Mouse (Mus musculus) embryonic facial prominence, embryonic 14.5 days (tissue): ENCODE measurements at regions not wholly inside any gene's neighbourhood (a gene's known extent, or its start where the extent isn't known, plus 50 kb on each side); places are given as distances from the start of the nearest gene placed in this dataset.

ENCODE experiments used
- ATAC-seq: fragments of 200-750 bp; cut with Nextera tagmentation; 2 replicates; pipeline ENCODE4 v1.8.0; 2017; ENCODE audit warnings: low read depth, moderate number of reproducible peaks, moderate TSS enrichment
- DNase-seq: peaks from one replicate; pipeline ENCODE4 v3.0.0-alpha.2; 2015; ENCODE audit warnings: low spot score
- H3K27ac ChIP-seq: fragments of 300-500 bp; sonication (generic); replicated peaks from 2 replicates; pipeline ENCODE4 v1.5.1; 2014; ENCODE audit warnings: low read depth, mild to moderate bottlenecking, low read length, moderate library complexity
- H3K27me3 ChIP-seq: fragments of 300-500 bp; sonication (generic); replicated peaks from 2 replicates; pipeline ENCODE4 v1.6.1; 2014; ENCODE audit warnings: low read length; ENCODE audit not compliant: control insufficient read depth, insufficient read depth
- H3K36me3 ChIP-seq: fragments of 300-500 bp; sonication (generic); 2 replicates; pipeline ENCODE4 v1.6.1; 2014; ENCODE audit warnings: low read length, mixed read lengths; ENCODE audit not compliant: control insufficient read depth, insufficient read depth
- H3K4me1 ChIP-seq: fragments of 300-500 bp; sonication (generic); 2 replicates; pipeline ENCODE4 v1.6.1; 2014; ENCODE audit warnings: antibody characterized with exemption, low read length; ENCODE audit not compliant: control insufficient read depth, insufficient read depth
- H3K4me2 ChIP-seq: fragments of 300-500 bp; sonication (generic); 2 replicates; pipeline ENCODE4 v1.6.1; 2014; ENCODE audit warnings: low read depth, mild to moderate bottlenecking, low read length, moderate library complexity, mixed read lengths
- H3K4me3 ChIP-seq: fragments of 300-500 bp; sonication (generic); 2 replicates; pipeline ENCODE4 v1.5.1; 2014; ENCODE audit warnings: low read depth, mild to moderate bottlenecking, low read length
- H3K9ac ChIP-seq: fragments of 300-500 bp; sonication (generic); 2 replicates; pipeline ENCODE4 v1.6.1; 2014; ENCODE audit warnings: low read depth, mild to moderate bottlenecking, low read length, moderate library complexity, mixed read lengths
- H3K9me3 ChIP-seq: fragments of 300-500 bp; sonication (generic); 2 replicates; pipeline ENCODE4 v1.6.1; 2016; ENCODE audit warnings: low read length; ENCODE audit not compliant: control insufficient read depth
- WGBS: fragments of 180-500 bp; shearing (Covaris S2); extraction: QIAGEN DNeasy Blood & Tissue Kit; methylation state at CpG from one replicate; pipeline ENCODE4 v1.1.7; 2014; 5-methylcytosine and 5-hydroxymethylcytosine counted together

DNA sequence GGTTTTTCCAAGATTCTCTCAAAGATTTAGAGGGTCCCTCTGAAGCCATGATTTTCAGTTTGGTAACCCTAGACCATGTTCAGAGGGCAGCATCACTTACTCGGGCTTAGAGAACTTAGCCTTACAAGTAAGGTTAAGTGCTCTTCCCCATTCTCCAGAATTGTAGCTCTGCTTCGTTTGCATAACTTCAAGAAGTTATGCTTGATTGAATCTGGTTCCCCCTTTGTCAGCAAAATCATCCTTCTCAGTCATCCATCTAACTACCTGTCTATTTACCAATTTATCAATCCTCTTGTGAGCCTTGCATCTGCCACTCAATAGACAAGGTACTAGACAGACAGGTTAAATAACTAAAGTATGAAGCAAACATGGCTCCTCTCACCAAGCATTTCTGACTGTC is 856.1 kb upstream of the Cited2 start:
- ATAC-seq = no peak

DNA sequence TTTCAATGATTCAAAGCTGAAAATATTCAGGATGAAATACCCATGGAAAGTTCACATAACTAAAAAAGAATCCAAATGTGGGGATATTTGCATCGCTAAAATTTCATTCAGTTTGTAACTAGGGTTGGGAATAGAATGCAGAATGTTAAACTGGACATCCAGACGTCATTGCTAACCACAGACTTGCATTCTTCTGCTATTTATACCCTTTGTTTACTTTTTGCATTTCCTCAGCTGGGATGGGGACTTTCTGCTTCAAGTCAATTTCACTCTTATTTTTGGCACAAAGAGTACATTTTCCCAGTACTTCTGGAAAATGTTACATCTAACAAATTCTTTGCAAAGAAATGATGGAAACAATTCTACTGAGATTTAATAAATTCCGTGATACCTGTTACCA is 848.9 kb upstream of the Cited2 start:
- Histone ChIP-seq H3K9me3 (no peaks in the 10 kb centered on the region), H3K36me3 (no peaks in the 10 kb centered on the region), H3K27me3 (no peaks in the 10 kb centered on the region), H3K4me3 (no peak overlapping the region), H3K27ac (no peak overlapping the region), H3K9ac (no peak overlapping the region), H3K4me2 (no peak overlapping the region), H3K4me1 (no peaks in the 10 kb centered on the region)
- peak; percentile 57 for DNase-seq
- WGBS = 42% methylated on average over 3 of the region's 3 CpGs
- no peak for ATAC-seq

More for the DNA sequence above, 856.1 kb upstream of the Cited2 start:
- Histone ChIP-seq H3K27ac (no peak overlapping the region), H3K9me3 (no peaks in the 10 kb centered on the region), H3K27me3 (no peaks in the 10 kb centered on the region), H3K36me3 (no peaks in the 10 kb centered on the region), H3K4me1 (no peaks in the 10 kb centered on the region), H3K4me3 (no peak overlapping the region), H3K9ac (no peak overlapping the region), H3K4me2 (no peak overlapping the region)
- no peak for DNase-seq
- 61% methylated on average over 2 of the region's 2 CpGs for WGBS

DNA sequence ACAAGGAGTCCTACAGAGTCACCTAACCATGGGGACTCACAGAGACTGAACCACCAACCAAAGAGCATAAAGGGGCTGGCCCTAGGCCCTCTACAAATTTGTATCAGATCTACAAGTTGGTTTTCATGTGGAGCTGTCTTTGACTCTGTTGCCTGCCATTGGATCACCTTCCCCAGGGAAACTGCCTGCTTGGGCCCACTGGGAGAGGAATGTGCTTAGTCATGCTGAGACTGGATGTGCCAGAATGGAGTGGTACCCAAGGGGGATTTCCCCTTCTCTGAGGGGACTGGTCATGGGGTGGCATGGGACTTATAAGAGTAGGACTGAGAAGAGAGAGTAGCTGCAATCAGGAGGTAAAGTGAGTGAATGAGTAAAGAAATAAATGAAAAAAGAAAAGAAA is 844.8 kb upstream of the Cited2 start:
- no peak for DNase-seq
- no peaks in the 10 kb centered on the region for H3K9me3 ChIP-seq
- H3K4me1 ChIP-seq = no peaks in the 10 kb centered on the region
- no peak overlapping the region for H3K4me2 ChIP-seq
- ATAC-seq = no peak
- no peaks in the 10 kb centered on the region for H3K36me3 ChIP-seq
- no peaks in the 10 kb centered on the region for H3K27me3 ChIP-seq
- no peak overlapping the region for H3K4me3 ChIP-seq
- no peak overlapping the region for H3K27ac ChIP-seq
- H3K9ac ChIP-seq = no peak overlapping the region

DNA sequence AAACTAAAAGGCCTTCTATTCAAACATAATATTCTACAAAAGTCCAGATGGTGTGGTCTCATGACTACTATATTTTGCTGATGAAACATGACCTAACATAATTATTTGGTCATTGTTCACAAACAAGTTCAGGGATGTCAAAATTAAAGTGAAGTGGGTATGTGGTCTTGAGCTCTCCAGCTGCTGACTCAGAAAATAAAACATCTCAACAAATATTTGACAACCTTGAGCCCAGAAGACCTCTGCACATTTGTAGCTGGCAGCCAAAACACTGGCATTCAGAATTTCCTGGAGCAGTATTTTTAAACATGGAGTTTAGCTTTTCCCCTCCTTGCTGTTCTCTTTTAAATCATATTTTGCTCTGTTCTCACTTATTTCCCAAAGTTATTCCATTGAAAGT is 829.7 kb upstream of the Cited2 start:
- H3K27ac ChIP-seq = no peak overlapping the region
- no peaks in the 10 kb centered on the region for H3K4me1 ChIP-seq
- DNase-seq = no peak
- no peak overlapping the region for H3K4me2 ChIP-seq
- H3K4me3 ChIP-seq = no peak overlapping the region
- ATAC-seq = no peak
- no peaks in the 10 kb centered on the region for H3K9me3 ChIP-seq
- H3K27me3 ChIP-seq = no peaks in the 10 kb centered on the region
- no peaks in the 10 kb centered on the region for H3K36me3 ChIP-seq
- no peak overlapping the region for H3K9ac ChIP-seq

DNA sequence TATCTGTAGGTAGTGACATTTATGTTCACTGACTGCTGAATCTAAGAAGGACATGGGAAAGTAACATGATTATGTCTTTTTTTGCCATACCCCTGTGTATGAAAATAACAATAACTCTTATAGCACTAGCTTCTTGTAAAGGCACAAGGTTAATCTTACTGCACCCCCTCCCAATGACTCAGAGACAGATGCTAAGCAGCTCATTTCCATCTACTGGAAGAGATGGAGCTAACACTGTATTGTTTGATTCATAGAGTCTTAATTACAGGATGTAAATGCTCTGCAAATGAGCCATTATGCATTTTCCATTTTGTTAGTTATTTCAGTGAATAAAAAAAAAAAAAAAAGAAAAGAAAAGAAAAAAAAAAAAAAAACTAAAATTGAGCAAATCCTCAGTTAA is 827.7 kb upstream of the Cited2 start:
- DNase-seq = no peak
- Histone ChIP-seq H3K9ac (no peak overlapping the region), H3K36me3 (no peaks in the 10 kb centered on the region), H3K9me3 (no peaks in the 10 kb centered on the region), H3K27ac (no peak overlapping the region), H3K27me3 (no peaks in the 10 kb centered on the region), H3K4me2 (no peak overlapping the region), H3K4me3 (no peak overlapping the region), H3K4me1 (no peaks in the 10 kb centered on the region)
- no peak for ATAC-seq

DNA sequence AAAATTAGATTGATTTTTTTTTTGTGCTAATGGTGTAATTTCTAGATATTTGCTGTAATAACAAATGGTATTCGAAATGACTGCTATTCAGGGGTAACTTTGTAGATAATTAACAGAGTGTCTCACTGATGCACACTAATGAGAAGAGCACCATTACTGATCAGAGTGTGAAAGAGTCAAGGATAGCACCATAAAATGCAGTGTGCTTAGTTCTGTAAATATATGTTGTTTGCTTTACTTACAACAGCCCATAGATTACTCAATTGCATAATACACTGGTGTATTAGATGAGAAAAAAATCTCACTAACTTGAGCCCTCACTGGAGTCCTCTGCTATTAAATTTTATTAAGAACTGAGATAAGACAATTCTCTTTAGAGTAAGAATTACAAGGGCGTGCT is 800.1 kb upstream of the Cited2 start:
- no peaks in the 10 kb centered on the region for H3K9me3 ChIP-seq
- WGBS = 82% methylated on average over 2 of the region's 2 CpGs

DNA sequence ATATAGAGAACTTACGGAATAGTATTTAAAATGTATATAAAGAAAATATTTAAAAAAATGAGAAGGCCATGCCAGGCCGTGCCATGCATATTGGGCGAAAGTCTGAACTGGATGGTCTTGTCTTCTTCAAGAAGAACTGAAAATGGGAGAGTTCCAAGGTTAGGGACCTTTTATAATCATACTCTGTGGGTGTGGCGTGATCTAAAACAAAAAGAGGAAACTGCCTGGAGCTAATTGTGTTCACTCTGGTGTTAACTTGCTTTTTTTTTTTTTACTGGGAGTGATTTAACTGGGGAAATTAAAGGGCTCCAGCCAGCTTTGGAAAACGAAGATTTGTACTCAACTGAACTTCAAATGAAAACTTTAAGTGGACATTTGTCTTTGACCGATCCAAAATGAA is 799.2 kb upstream of the Cited2 start:
- no peak for ATAC-seq
- 79% methylated on average over 6 of the region's 6 CpGs for WGBS

More for the DNA sequence above, 800.1 kb upstream of the Cited2 start:
- no peaks in the 10 kb centered on the region for H3K4me1 ChIP-seq
- H3K4me3 ChIP-seq = no peak overlapping the region
- DNase-seq (no peak), ATAC-seq (no peak)
- H3K27ac ChIP-seq = no peak overlapping the region
- H3K27me3 ChIP-seq = no peaks in the 10 kb centered on the region
- H3K9ac ChIP-seq = no peak overlapping the region
- no peak overlapping the region for H3K4me2 ChIP-seq
- no peaks in the 10 kb centered on the region for H3K36me3 ChIP-seq

DNA sequence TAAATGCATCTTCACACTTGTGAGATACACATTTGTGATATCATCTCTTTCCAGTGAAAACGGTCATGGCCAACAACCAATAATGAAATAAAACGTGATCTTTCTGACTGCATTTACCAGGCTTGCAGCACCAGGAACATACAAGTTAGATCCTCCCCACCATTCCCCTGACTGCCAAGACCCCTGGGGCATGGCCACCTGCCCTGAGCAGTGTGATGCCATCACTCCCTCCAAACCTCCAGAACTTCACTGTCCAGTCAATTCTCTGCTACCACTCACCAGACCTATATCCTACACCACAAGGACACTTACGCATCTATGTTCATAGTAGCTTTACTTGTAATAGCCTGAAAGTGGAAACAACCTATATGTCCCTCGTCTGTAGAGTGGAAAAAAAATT is 785.3 kb upstream of the Cited2 start:
- Histone ChIP-seq H3K27me3 (no peaks in the 10 kb centered on the region), H3K36me3 (no peaks in the 10 kb centered on the region), H3K9me3 (peaks cover 3% of the 10 kb centered on the region; the same call in 1 of the 2 replicates), H3K4me1 (no peaks in the 10 kb centered on the region), H3K4me2 (no peak overlapping the region), H3K9ac (no peak overlapping the region), H3K4me3 (no peak overlapping the region), H3K27ac (no peak overlapping the region)
- WGBS = 82% methylated on average over 4 of the region's 4 CpGs
- no peak for ATAC-seq
- DNase-seq = no peak

More for the DNA sequence above, 799.2 kb upstream of the Cited2 start:
- Histone ChIP-seq H3K9me3 (no peaks in the 10 kb centered on the region), H3K36me3 (no peaks in the 10 kb centered on the region), H3K9ac (no peak overlapping the region), H3K4me3 (no peak overlapping the region), H3K27me3 (no peaks in the 10 kb centered on the region), H3K4me1 (no peaks in the 10 kb centered on the region), H3K4me2 (no peak overlapping the region), H3K27ac (no peak overlapping the region)
- DNase-seq = no peak

DNA sequence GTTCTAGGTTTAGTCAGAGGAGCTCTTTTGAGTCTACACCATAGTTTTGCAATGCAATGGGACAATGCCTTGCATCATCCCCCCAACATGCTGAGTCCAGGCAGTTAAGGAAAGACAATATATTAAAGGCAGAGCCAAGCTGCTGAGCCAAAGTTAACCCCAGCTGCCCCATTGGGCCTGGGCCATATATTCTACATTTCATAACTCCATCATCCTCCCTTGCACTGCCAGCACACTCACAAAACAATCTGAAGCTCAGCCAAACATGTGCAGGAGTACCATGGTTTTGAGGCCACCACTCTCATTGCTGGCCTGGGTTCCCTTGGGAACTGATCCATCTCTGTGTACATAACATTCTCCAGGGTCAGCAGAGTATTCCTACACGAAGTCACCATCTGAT is 771.4 kb upstream of the Cited2 start:
- no peaks in the 10 kb centered on the region for H3K4me1 ChIP-seq
- ATAC-seq (no peak), DNase-seq (no peak)
- H3K4me2 ChIP-seq = no peak overlapping the region
- no peaks in the 10 kb centered on the region for H3K9me3 ChIP-seq
- H3K36me3 ChIP-seq = no peaks in the 10 kb centered on the region
- H3K4me3 ChIP-seq = no peak overlapping the region
- WGBS = 46% methylated on average over 1 of the region's 1 CpGs
- no peaks in the 10 kb centered on the region for H3K27me3 ChIP-seq
- H3K9ac ChIP-seq = no peak overlapping the region
- H3K27ac ChIP-seq = no peak overlapping the region
